In genomic region chr4:98009966-98010365, GRCm38 (mm10) we compare ENCODE assay signal across 24 mouse cellular contexts.
DNase-seq lines count a peak whose midpoint lies in the region; ATAC-seq and TF ChIP-seq lines count a peak whose summit lies in the region.
"Had no signal": no experiment of that assay in that cellular context is flagged by ENCODE, and none has a peak within 500 bp of the region (broad histone marks: within the 10 kb centered on the region; RNA-seq: fewer than 3 reads in every experiment).

No protein-coding gene starts in this region.

- H3K4me2 ChIP-seq in forebrain, embryonic 15.5 days (replicated peaks), result no peak overlapping the region
- H3K4me2 ChIP-seq in heart, embryonic 12.5 days, result no peak overlapping the region
- no peak overlapping the region for H3K4me2 ChIP-seq in hindbrain, embryonic 15.5 days
- no peak overlapping the region for H3K4me2 ChIP-seq in hindbrain, embryonic 14.5 days (replicated peaks)
- no peak overlapping the region for H3K4me2 ChIP-seq in liver, postnatal 0 days (ENCODE audit: low read depth, low read length)
- H3K4me2 ChIP-seq: embryonic facial prominence, embryonic 13.5 days; lung, embryonic 14.5 days; midbrain, embryonic 15.5 days had no signal

- WGBS in forebrain, embryonic 15.5 days, result 71% methylated on average over 2 of the region's 2 CpGs
- 99% methylated on average over 2 of the region's 2 CpGs for WGBS in forebrain, embryonic 10.5 days
- WGBS in heart, embryonic 12.5 days, result 94% methylated on average over 2 of the region's 2 CpGs
- 73% methylated on average over 2 of the region's 2 CpGs for WGBS in hindbrain, embryonic 15.5 days
- WGBS in hindbrain, embryonic 14.5 days, result 83% methylated on average over 2 of the region's 2 CpGs
- WGBS in liver, postnatal 0 days (ENCODE audit: insufficient replicate concordance), result 91% methylated on average over 2 of the region's 2 CpGs

- H3K36me3 ChIP-seq in forebrain, embryonic 15.5 days, result no peaks in the 10 kb centered on the region; the same call in 1 of the 2 replicates
- peaks cover 6% of the 10 kb centered on the region; the same call in 1 of the 2 replicates for H3K36me3 ChIP-seq in forebrain, embryonic 10.5 days (replicated peaks)
- H3K36me3 ChIP-seq in heart, embryonic 12.5 days, result peaks cover 10% of the 10 kb centered on the region
- no peaks in the 10 kb centered on the region for H3K36me3 ChIP-seq in hindbrain, embryonic 15.5 days
- no peaks in the 10 kb centered on the region; the same call in 1 of the 2 replicates for H3K36me3 ChIP-seq in hindbrain, embryonic 14.5 days (replicated peaks; ENCODE audit: control insufficient read depth, insufficient read depth)
- 0 out of 2 replicates have a peak, but pooled peaks cover 4% of the 10 kb centered on the region for H3K36me3 ChIP-seq in liver, postnatal 0 days (replicated peaks; ENCODE audit: insufficient read depth, low read length)
- H3K36me3 ChIP-seq: midbrain, embryonic 15.5 days had no signal

- DNase-seq in forebrain, embryonic 10.5 days (ENCODE audit: extremely low spot score, low spot score), result no peak
- no peak for DNase-seq in heart, postnatal 10 days
- no peak for DNase-seq in hindbrain, embryonic 14.5 days (ENCODE audit: low spot score)
- DNase-seq in brain, adult 2 months (ENCODE audit: low read depth, low spot score), result peak; percentile 45
- no peak for DNase-seq in liver, postnatal 0 days
- DNase-seq: adrenal gland, postnatal 10 days; cerebellum, adult 11 months; cerebellum, adult 9-11 months; kidney, adult 9 months; kidney, postnatal 10 days; layer of hippocampus, adult 9-11 months; liver; lung, embryonic 14.5 days; lung, postnatal 14 days; thymus, postnatal 4 days had no signal

- TF ChIP-seq CTCF in liver, postnatal 0 days (IDR thresholded peaks at IDR 0.05; ENCODE audit: low read depth), result no peak

- peak overlapping the region; percentile 73 for H3K27ac ChIP-seq in forebrain, embryonic 15.5 days (replicated peaks)
- no peak overlapping the region for H3K27ac ChIP-seq in forebrain, embryonic 10.5 days
- peak overlapping the region; percentile 2; the same call in 1 of the 2 replicates for H3K27ac ChIP-seq in heart, embryonic 12.5 days (ENCODE audit: poor library complexity, severe bottlenecking)
- H3K27ac ChIP-seq in hindbrain, embryonic 15.5 days (replicated peaks), result 0 out of 2 replicates have a peak overlapping the region, but pooled peaks have one; percentile 37
- H3K27ac ChIP-seq in hindbrain, embryonic 14.5 days, result no peak overlapping the region
- no peak overlapping the region for H3K27ac ChIP-seq in liver, postnatal 0 days (ENCODE audit: low read depth)
- H3K27ac ChIP-seq: embryonic facial prominence, embryonic 13.5 days; liver, embryonic 14.5 days; midbrain, embryonic 10.5 days; midbrain, embryonic 15.5 days had no signal

- intact Hi-C loops in heart, postnatal 10 days (cut with DNase I), result no loop called here

- H3K9ac ChIP-seq in forebrain, embryonic 15.5 days (replicated peaks), result no peak overlapping the region
- no peak overlapping the region for H3K9ac ChIP-seq in heart, embryonic 12.5 days
- no peak overlapping the region for H3K9ac ChIP-seq in hindbrain, embryonic 15.5 days
- H3K9ac ChIP-seq in hindbrain, embryonic 14.5 days, result no peak overlapping the region
- no peak overlapping the region for H3K9ac ChIP-seq in liver, postnatal 0 days (replicated peaks)
- H3K9ac ChIP-seq: embryonic facial prominence, embryonic 13.5 days; liver, embryonic 14.5 days; lung, embryonic 14.5 days; midbrain, embryonic 15.5 days had no signal

- no peak overlapping the region for H3K4me3 ChIP-seq in forebrain, embryonic 15.5 days
- no peak overlapping the region for H3K4me3 ChIP-seq in forebrain, embryonic 10.5 days
- no peak overlapping the region for H3K4me3 ChIP-seq in heart, embryonic 12.5 days
- no peak overlapping the region for H3K4me3 ChIP-seq in hindbrain, embryonic 15.5 days
- no peak overlapping the region for H3K4me3 ChIP-seq in hindbrain, embryonic 14.5 days (replicated peaks; ENCODE audit: low read length)
- no peak overlapping the region for H3K4me3 ChIP-seq in liver, postnatal 0 days (ENCODE audit: low read depth, low read length)
- H3K4me3 ChIP-seq: embryonic facial prominence, embryonic 13.5 days; midbrain, embryonic 10.5 days; midbrain, embryonic 15.5 days had no signal

- no peaks in the 10 kb centered on the region for H3K9me3 ChIP-seq in forebrain, embryonic 15.5 days
- no peaks in the 10 kb centered on the region for H3K9me3 ChIP-seq in forebrain, embryonic 10.5 days
- H3K9me3 ChIP-seq in heart, embryonic 12.5 days (replicated peaks), result no peaks in the 10 kb centered on the region
- H3K9me3 ChIP-seq in hindbrain, embryonic 15.5 days, result no peaks in the 10 kb centered on the region
- H3K9me3 ChIP-seq in hindbrain, embryonic 14.5 days (ENCODE audit: control insufficient read depth, low read length), result no peaks in the 10 kb centered on the region
- H3K9me3 ChIP-seq in liver, postnatal 0 days (ENCODE audit: low read length), result no peaks in the 10 kb centered on the region
- H3K9me3 ChIP-seq: embryonic facial prominence, embryonic 13.5 days; midbrain, embryonic 10.5 days; midbrain, embryonic 15.5 days had no signal

- H3K27me3 ChIP-seq in forebrain, embryonic 15.5 days, result no peaks in the 10 kb centered on the region
- peaks cover 3% of the 10 kb centered on the region; the same call in 1 of the 2 replicates for H3K27me3 ChIP-seq in forebrain, embryonic 10.5 days (ENCODE audit: poor library complexity, severe bottlenecking)
- H3K27me3 ChIP-seq in heart, embryonic 12.5 days (replicated peaks), result no peaks in the 10 kb centered on the region
- H3K27me3 ChIP-seq in hindbrain, embryonic 15.5 days, result no peaks in the 10 kb centered on the region
- H3K27me3 ChIP-seq in hindbrain, embryonic 14.5 days (ENCODE audit: control insufficient read depth, insufficient read depth, low read length), result no peaks in the 10 kb centered on the region
- no peaks in the 10 kb centered on the region for H3K27me3 ChIP-seq in liver, postnatal 0 days (ENCODE audit: insufficient read depth, low read length)
- H3K27me3 ChIP-seq: embryonic facial prominence, embryonic 13.5 days; midbrain, embryonic 15.5 days; Patski had no signal

- 0 out of 2 replicates have a peak, but pooled peaks have one; percentile 27 for ATAC-seq in forebrain, embryonic 15.5 days (replicated peaks)
- no peak for ATAC-seq in heart, embryonic 12.5 days (ENCODE audit: insufficient number of reproducible peaks, low FRiP score)
- no peak for ATAC-seq in hindbrain, embryonic 15.5 days (ENCODE audit: low FRiP score, low read depth)
- ATAC-seq in hindbrain, embryonic 14.5 days (ENCODE audit: low FRiP score), result no peak
- ATAC-seq in liver, postnatal 0 days, result no peak
- ATAC-seq: intestine, postnatal 0 days; midbrain, embryonic 15.5 days; Patski had no signal

- TF ChIP-seq EP300 in liver, postnatal 0 days (IDR thresholded peaks at IDR 0.05; ENCODE audit: low read depth), result no peak

- peaks cover 34% of the 10 kb centered on the region for H3K4me1 ChIP-seq in forebrain, embryonic 15.5 days
- peaks cover 16% of the 10 kb centered on the region for H3K4me1 ChIP-seq in forebrain, embryonic 10.5 days
- H3K4me1 ChIP-seq in heart, embryonic 12.5 days (replicated peaks), result peaks cover 8% of the 10 kb centered on the region
- peaks cover 18% of the 10 kb centered on the region for H3K4me1 ChIP-seq in hindbrain, embryonic 15.5 days (replicated peaks)
- peaks cover 11% of the 10 kb centered on the region; the same call in 1 of the 2 replicates for H3K4me1 ChIP-seq in hindbrain, embryonic 14.5 days (replicated peaks; ENCODE audit: control insufficient read depth, insufficient read depth, low read length)
- H3K4me1 ChIP-seq in liver, postnatal 0 days (ENCODE audit: insufficient read depth), result peaks cover 5% of the 10 kb centered on the region; the same call in 1 of the 2 replicates

Comparison
In these comparisons a context has a peak if more than half of its experiments do, and no peak if none do; other contexts are left out.
1. H3K27ac ChIP-seq: peak in forebrain, embryonic 15.5 days (single experiment), heart, embryonic 12.5 days (single experiment) and hindbrain, embryonic 15.5 days (single experiment); none in forebrain, embryonic 10.5 days (single experiment), hindbrain, embryonic 14.5 days (single experiment) and liver, postnatal 0 days (single experiment).